In genomic region chr13:37825646-37826280, GRCm38 (mm10) we compare ENCODE assay signal across 8 mouse cellular contexts. TPM values are rescaled to one million over a fixed set of nuclear protein-coding genes. Genes with fewer than 3 reads are reported as not detected.
DNase-seq lines count a peak whose midpoint lies in the region.

No protein-coding gene starts in this region.

- H3K36me3 ChIP-seq in forebrain, embryonic 10.5 days (replicated peaks), result no peaks in the 10 kb centered on the region

- intact Hi-C loops in heart, postnatal 10 days (cut with DNase I), result loop anchor here (2.0 to 5.0 kb wide), 6 partner anchors 31 to 373 kb away; no protein-coding TSS in a partner anchor

- peaks cover 55% of the 10 kb centered on the region for H3K27me3 ChIP-seq in forebrain, embryonic 10.5 days (ENCODE audit: poor library complexity, severe bottlenecking)

- no peaks in the 10 kb centered on the region for H3K9me3 ChIP-seq in forebrain, embryonic 10.5 days

- WGBS in forebrain, embryonic 10.5 days, result under 1% methylated on average over 42 of the region's 43 CpGs

- peak overlapping the region; percentile 93 for H3K27ac ChIP-seq in forebrain, embryonic 10.5 days

- H3K4me3 ChIP-seq in forebrain, embryonic 10.5 days, result peak overlapping the region; percentile 85

- peaks cover 60% of the 10 kb centered on the region for H3K4me1 ChIP-seq in forebrain, embryonic 10.5 days

- DNase-seq in CD4-positive helper T cell, adult 2 months (ENCODE audit: low read depth, low spot score), result peak; percentile 76
- peak; percentile 63 to 65 for DNase-seq in adrenal gland, adult 18-20 months (ENCODE audit: low spot score in 2 of 2)
- DNase-seq in forebrain, embryonic 10.5 days (ENCODE audit: extremely low spot score, low spot score), result peak; percentile 76
- DNase-seq in heart, postnatal 10 days, result peak; percentile 79 to 80
- peak; percentile 65 to 83 for DNase-seq in kidney, postnatal 25 days
- DNase-seq in lung, postnatal 25 days (ENCODE audit: low spot score), result peak; percentile 69
- peak; percentile 68 for DNase-seq in retina, embryonic 14.5 days (ENCODE audit: low spot score)
- peak; percentile 73 to 81 for DNase-seq in thymus, postnatal 36 days

RNA-seq across cellular contexts. Expression of gene Rreb1, which starts 47.6 kb away (rescaled TPM):
- 10 to 100 TPM; 41.1 to 48.4 TPM for total RNA-seq in adrenal gland, adult 18-20 months (2021)
- polyA plus RNA-seq in forebrain, embryonic 10.5 days (2016; fragmentation: Nextera tagmentation; extraction: Ambion mirVana), result 5.5 and 6.6 TPM in 2 replicates
- total RNA-seq in heart, postnatal 10 days (2021), result 10 to 100 TPM; 46.7 to 61.8 TPM

Comparison
In these comparisons a context has a peak if more than half of its experiments do, and no peak if none do; other contexts are left out.
1. Peak in every context shown above with its lines: DNase-seq, H3K4me3 ChIP-seq and H3K27ac ChIP-seq.